Mouse (Mus musculus) bone marrow macrophage, adult 2 months (primary cell): ENCODE measurements around the gene Prss16.

ENCODE experiments used
- CTCF ChIP-seq: IDR thresholded peaks from 2 replicates; pipeline ENCODE4 v1.5.1; 2012; ENCODE audit warnings: low read depth, mild to moderate bottlenecking, low read length, moderate library complexity
- POLR2A ChIP-seq: IDR thresholded peaks from 2 replicates; pipeline ENCODE4 v1.6.1; 2012; ENCODE audit warnings: mild to moderate bottlenecking, low read depth, low read length, borderline replicate concordance

DNA sequence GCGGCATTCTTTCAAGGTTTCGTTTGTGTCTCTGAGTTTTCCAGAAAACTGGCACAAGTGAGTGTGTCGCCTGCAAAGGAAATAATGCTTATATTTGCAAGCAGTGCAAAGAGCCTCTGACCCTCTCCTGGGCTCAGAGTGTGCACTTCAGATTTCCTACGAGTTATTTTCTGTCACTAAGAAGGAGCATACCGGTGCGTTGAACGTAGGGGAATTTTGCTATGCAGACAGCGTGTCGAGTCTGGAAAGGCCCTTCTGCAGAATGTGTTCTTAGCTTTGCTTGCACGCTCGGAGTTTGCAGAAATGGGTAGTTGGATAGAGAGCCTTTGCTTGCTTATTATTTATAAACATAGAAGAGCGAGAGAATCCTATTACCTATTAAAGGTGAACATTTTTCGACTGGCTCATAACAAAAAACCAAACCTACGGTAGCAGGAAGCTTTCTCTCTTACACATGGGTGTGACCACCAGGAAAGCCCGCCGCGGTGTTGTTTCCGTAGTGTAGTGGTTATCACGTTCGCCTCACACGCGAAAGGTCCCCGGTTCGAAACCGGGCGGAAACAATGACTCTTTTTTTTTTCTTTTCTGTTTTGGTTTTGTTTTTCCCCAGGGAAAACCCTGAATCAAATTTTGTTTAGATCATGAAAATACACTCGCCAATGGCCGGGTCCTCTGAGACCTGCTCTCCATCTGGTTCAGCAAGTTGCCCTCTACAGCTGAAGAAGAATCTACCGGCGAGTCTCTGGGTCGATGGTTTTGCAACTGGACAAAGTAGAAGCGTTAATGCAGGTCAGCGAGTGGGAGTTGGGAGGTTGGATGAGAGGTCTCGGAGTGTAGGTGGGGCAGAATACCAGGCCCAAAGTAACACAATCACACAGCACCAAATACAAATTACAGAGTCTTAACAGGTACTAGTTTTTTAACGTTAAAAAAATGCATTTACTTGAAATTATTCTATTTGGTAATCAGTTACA, 16.8 kb upstream of the Prss16 start:
- TF ChIP-seq CTCF (no peak), POLR2A (no peak)
